9 mouse cellular contexts compared by ENCODE assay signal in genomic region chr4:128793710-128794109, GRCm38 (mm10). TPM values are rescaled to one million over a fixed set of nuclear protein-coding genes. Genes with fewer than 3 reads are reported as not detected.
A peak's percentile ranks its signal among the peaks of the same experiment; 100 is the strongest.
DNase-seq lines count a peak whose midpoint lies in the region; ATAC-seq and TF ChIP-seq lines count a peak whose summit lies in the region.
"Had no signal": no experiment of that assay in that cellular context is flagged by ENCODE, and none has a peak within 500 bp of the region (broad histone marks: within the 10 kb centered on the region; RNA-seq: fewer than 3 reads in every experiment).

No protein-coding gene starts in this region.

- TF ChIP-seq CTCF in CH12.LX (conservative IDR thresholded peaks at IDR 0.05 in 1 of 2, IDR thresholded peaks at IDR 0.05 in 1 of 2; ENCODE audit: low read depth in 2 of 2, low read length in 2 of 2) = no peak

- 0% methylated on average over 1 of the region's 1 CpGs for WGBS in heart, embryonic 13.5 days

- DNase-seq in heart, postnatal 25 days (ENCODE audit: low spot score) = no peak
- no peak for DNase-seq in CH12.LX (ENCODE audit: extremely low read depth)
- DNase-seq in adrenal gland, adult 2 months = peak; percentile 94
- peak; percentile 42 for DNase-seq in heart, postnatal 4 days
- DNase-seq in right cerebral cortex, postnatal 36 days (ENCODE audit: low spot score in 2 of 2) = no peak
- DNase-seq in spleen, postnatal 14 days (ENCODE audit: low spot score in 2 of 2) = no peak
- DNase-seq: right cerebral cortex, postnatal 25 days had no signal

- intact Hi-C loops in heart, postnatal 25 days (cut with DNase I) = no loop called here

- H3K27me3 ChIP-seq in heart, embryonic 13.5 days (replicated peaks) = no peaks in the 10 kb centered on the region
- no peaks in the 10 kb centered on the region for H3K27me3 ChIP-seq in CH12.LX (replicated peaks)

- H3K27ac ChIP-seq in heart, embryonic 13.5 days (replicated peaks) = peak overlapping the region; percentile 74
- H3K27ac ChIP-seq in CH12.LX (ENCODE audit: insufficient read depth, low read depth) = peak overlapping the region; percentile 73; the same call in 1 of the 2 replicates

- in situ Hi-C loops in CH12.LX (cut with MboI; ENCODE audit: low pct_ligation_motif_present, low pct_unique_long_range_greater_than_20kb, low sequenced_read_pairs) = no loop called here

- no peak overlapping the region for H3K9ac ChIP-seq in heart, embryonic 13.5 days
- 0 out of 2 replicates have a peak overlapping the region, but pooled peaks have one; percentile 14 for H3K9ac ChIP-seq in CH12.LX (ENCODE audit: insufficient read depth, low read depth)

- no peaks in the 10 kb centered on the region for H3K9me3 ChIP-seq in heart, embryonic 13.5 days
- H3K9me3 ChIP-seq in CH12.LX (replicated peaks; ENCODE audit: low read length) = no peaks in the 10 kb centered on the region

- H3K79me2 ChIP-seq in CH12.LX (replicated peaks; ENCODE audit: control insufficient read depth, extremely low read depth, insufficient read depth, poor library complexity, severe bottlenecking) = peaks cover 23% of the 10 kb centered on the region

- ATAC-seq in heart, embryonic 13.5 days (ENCODE audit: extremely low read depth, insufficient number of reproducible peaks, low FRiP score, low TSS enrichment) = 0 out of 2 replicates have a peak, but pooled peaks have one; percentile 31
- ATAC-seq: intestine, embryonic 16.5 days had no signal

- dilution Hi-C loops in CH12.LX (cut with MboI; ENCODE audit: extremely low pct_ligation_motif_present, extremely low pct_unique_long_range_greater_than_20kb, low sequenced_read_pairs) = no loop called here

- TF ChIP-seq RAD21 in CH12.LX (IDR thresholded peaks at IDR 0.05; ENCODE audit: low read depth, low read length) = no peak

- TF ChIP-seq POLR2A in CH12.LX (IDR thresholded peaks at IDR 0.05; ENCODE audit: low read depth, low read length) = no peak

- TF ChIP-seq EP300 in CH12.LX (IDR thresholded peaks at IDR 0.05; ENCODE audit: low read length) = no peak

- H3K4me1 ChIP-seq in heart, embryonic 13.5 days = peaks cover 54% of the 10 kb centered on the region
- peaks cover 54 to 85% of the 10 kb centered on the region in 2 experiments for H3K4me1 ChIP-seq in CH12.LX (ENCODE audit: control insufficient read depth in 1 of 2, insufficient read depth in 2 of 2)

- H3K4me3 ChIP-seq in heart, embryonic 13.5 days = no peak overlapping the region
- no peak overlapping the region for H3K4me3 ChIP-seq in CH12.LX (replicated peaks in 1 of 3; ENCODE audit: low read depth in 2 of 3, low read length in 2 of 3, poor library complexity in 1 of 3)

- no peak overlapping the region for H3K4me2 ChIP-seq in heart, embryonic 13.5 days
- no peak overlapping the region for H3K4me2 ChIP-seq in CH12.LX (ENCODE audit: insufficient read depth, low read depth, poor library complexity, severe bottlenecking)

- H3K36me3 ChIP-seq in heart, embryonic 13.5 days = peaks cover 43% of the 10 kb centered on the region
- peaks cover 12 to 47% of the 10 kb centered on the region in 2 experiments for H3K36me3 ChIP-seq in CH12.LX (replicated peaks in 1 of 2; ENCODE audit: control insufficient read depth in 1 of 2, insufficient read depth in 1 of 2, low read length in 1 of 2)

TF ChIP-seq in CH12.LX, 34 proteins besides CTCF, POLR2A, EP300 and RAD21:
- no peak for TF ChIP-seq TBP (conservative IDR thresholded peaks at IDR 0.05; ENCODE audit: low read depth, low read length)
- TF ChIP-seq BHLHE40 (IDR thresholded peaks at IDR 0.05; ENCODE audit: low read depth, low read length) = peak; percentile 52; the same call in 1 of the 2 replicates

RNA-seq across cellular contexts. Expression of gene Zfp362, which starts 12.1 kb away (rescaled TPM):
- polyA plus RNA-seq in heart, embryonic 13.5 days (2015; fragmentation: Nextera tagmentation; extraction: Ambion mirVana) = 19.2 and 20.9 TPM in 2 replicates
- 10 to 100 TPM; 12.8 to 13.0 TPM for total RNA-seq in heart, postnatal 25 days (2021)
- total RNA-seq in CH12.LX (2012; rRNA removed) = 16.1 and 17.8 TPM in 2 replicates
- 9.7 and 9.9 TPM in 2 replicates for total RNA-seq in CH12.LX (2014; rRNA removed)
- polyA plus RNA-seq in CH12.LX (2012; ENCODE audit: insufficient read length, low read depth) = 49.2 and 70.1 TPM in 2 replicates
- 10 to 100 TPM; 21.2 to 28.2 TPM for total RNA-seq in adrenal gland, adult 2 months (2021)
- polyA plus RNA-seq in adrenal gland, adult 2 months (2012; rRNA removed) = 57.7 and 66.7 TPM in 2 replicates
- total RNA-seq in heart, postnatal 4 days (2021) = 10 to 100 TPM; 33.9 to 34.4 TPM

RNA-seq across cellular contexts. Expression of gene A3galt2, which starts 38.5 kb away (rescaled TPM):
- 0.09 TPM in 2 replicates for polyA plus RNA-seq in heart, embryonic 13.5 days (2015; fragmentation: Nextera tagmentation; extraction: Ambion mirVana)
- under 1 TPM in 1 of 2 experiments, not detected in 1; 0.14 TPM for total RNA-seq in heart, postnatal 25 days (2021)
- total RNA-seq in CH12.LX (2012; rRNA removed) (0.04 TPM in 2 replicates), CH12.LX (2014; rRNA removed) (not detected in 2 replicates)
- 0.07 and 0.11 TPM in 2 replicates for polyA plus RNA-seq in CH12.LX (2012; ENCODE audit: insufficient read length, low read depth)
- total RNA-seq in adrenal gland, adult 2 months (2021) = under 1 TPM; 0.20 to 0.21 TPM
- 0.51 and 0.60 TPM in 2 replicates for polyA plus RNA-seq in adrenal gland, adult 2 months (2012; rRNA removed)
- under 1 TPM; 0.20 to 0.36 TPM for total RNA-seq in heart, postnatal 4 days (2021)

Comparison
In these comparisons a context has a peak if more than half of its experiments do, and no peak if none do; other contexts are left out.
1. DNase-seq: peak in adrenal gland, adult 2 months (single experiment) and heart, postnatal 4 days (single experiment); none in heart, postnatal 25 days (single experiment), CH12.LX (single experiment), right cerebral cortex, postnatal 36 days (0 of 2) and spleen, postnatal 14 days (0 of 2).